Mouse (Mus musculus): ENCODE measurements around the gene Lcp1.

- no peak for TF ChIP-seq POLR2A (IDR thresholded peaks at IDR 0.05; ENCODE audit: control insufficient read depth, extremely low read depth, insufficient read depth, low read length, poor library complexity)
- no peak for TF ChIP-seq CTCF (IDR thresholded peaks at IDR 0.05; ENCODE audit: borderline replicate concordance, control insufficient read depth, extremely low read depth, insufficient read depth, low read length, poor library complexity)
Measured at GRCm38 (mm10) chr14:75102956-75103355, 27.9 kb upstream of the Lcp1 start.
